Mouse (Mus musculus) left cerebral cortex, postnatal 25 days (tissue): ENCODE measurements at regions not wholly inside any gene's neighbourhood (a gene's known extent, or its start where the extent isn't known, plus 50 kb on each side); places are given as distances from the start of the nearest gene placed in this dataset.

ENCODE experiments used
- DNase-seq, 2 experiments: peaks; one replicate each; pipeline ENCODE4 v3.0.0; 2022; ENCODE audit warnings: low spot score in 2 of 2, mixed read lengths in 1 of 2
- intact Hi-C: fragments of 180-260 bp; cut with DNase I; formaldehyde crosslinking; loops from one replicate; pipeline ENCODE4 v1.15.1; 2025

- intact Hi-C loops = loop anchor here (2.0 to 5.0 kb wide), 2 partner anchors 240 to 540 kb away; no protein-coding TSS in a partner anchor
Observed at GRCm38 (mm10) chr10:45916928-45917327, 339.3 kb downstream of the Hace1 start.

GRCm38 (mm10) chr10:45925746-45926145 is 348.1 kb downstream of the Hace1 start:
- no peak for DNase-seq
- intact Hi-C loops = no loop called here

More at GRCm38 (mm10) chr10:45916928-45917327, 339.3 kb downstream of the Hace1 start:
- peak in 1 of 2 experiments; percentile 19 for DNase-seq

- DNase-seq = no peak
- intact Hi-C loops = no loop called here
Observed at GRCm38 (mm10) chr10:45933631-45934310, 356.1 kb downstream of the Hace1 start.

GRCm38 (mm10) chr10:45957686-45958085 is 380.1 kb downstream of the Hace1 start:
- intact Hi-C loops = no loop called here
- no peak for DNase-seq

GRCm38 (mm10) chr10:45972240-45972639 is 394.6 kb downstream of the Hace1 start:
- intact Hi-C loops = no loop called here
- DNase-seq = no peak

GRCm38 (mm10) chr10:45982731-45983274 is 405.2 kb downstream of the Hace1 start:
- no peak for DNase-seq
- intact Hi-C loops = no loop called here

GRCm38 (mm10) chr10:45983671-45984335 is 406.2 kb downstream of the Hace1 start:
- intact Hi-C loops = no loop called here
- DNase-seq = no peak

- no peak for DNase-seq
- intact Hi-C loops = no loop called here
Observed at GRCm38 (mm10) chr10:45986341-45986740, 408.7 kb downstream of the Hace1 start.

GRCm38 (mm10) chr10:46006319-46006718 is 428.7 kb downstream of the Hace1 start:
- peak in 1 of 2 experiments; percentile 60 for DNase-seq
- intact Hi-C loops = no loop called here

GRCm38 (mm10) chr10:46011916-46012596 is 434.4 kb downstream of the Hace1 start:
- peak; percentile 82 for DNase-seq
- intact Hi-C loops = no loop called here

- DNase-seq = no peak
- intact Hi-C loops = no loop called here
Observed at GRCm38 (mm10) chr10:46012599-46012998, 435.0 kb downstream of the Hace1 start.

- intact Hi-C loops = no loop called here
- peak in 1 of 2 experiments; percentile 14 for DNase-seq
Observed at GRCm38 (mm10) chr10:46016295-46016694, 438.7 kb downstream of the Hace1 start.

GRCm38 (mm10) chr10:46045474-46046093 is 468.0 kb downstream of the Hace1 start:
- intact Hi-C loops = no loop called here
- DNase-seq = peak; percentile 36 to 57

- DNase-seq = no peak
- intact Hi-C loops = no loop called here
Observed at GRCm38 (mm10) chr10:46046094-46046749, 468.6 kb downstream of the Hace1 start.

- intact Hi-C loops = no loop called here
- DNase-seq = no peak
Observed at GRCm38 (mm10) chr10:46046890-46047414, 469.3 kb downstream of the Hace1 start.

- peak; percentile 33 to 35 for DNase-seq
- intact Hi-C loops = no loop called here
Observed at GRCm38 (mm10) chr10:46047591-46047990, 470.0 kb downstream of the Hace1 start.

GRCm38 (mm10) chr10:46057362-46058198 is 480.0 kb downstream of the Hace1 start:
- intact Hi-C loops = loop anchor here (5.0 kb wide), 1 partner anchor 180 kb away; no protein-coding TSS in a partner anchor

GRCm38 (mm10) chr10:46058199-46058472 is 480.5 kb downstream of the Hace1 start:
- intact Hi-C loops = loop anchor here (5.0 kb wide), 1 partner anchor 179 kb away; no protein-coding TSS in a partner anchor
- DNase-seq = no peak

More at GRCm38 (mm10) chr10:46057362-46058198, 480.0 kb downstream of the Hace1 start:
- peak; percentile 79 to 84 for DNase-seq
